Mouse (Mus musculus): ENCODE measurements at regions not wholly inside any gene's neighbourhood (a gene's known extent, or its start where the extent isn't known, plus 50 kb on each side); places are given as distances from the start of the nearest gene placed in this dataset.

DNA sequence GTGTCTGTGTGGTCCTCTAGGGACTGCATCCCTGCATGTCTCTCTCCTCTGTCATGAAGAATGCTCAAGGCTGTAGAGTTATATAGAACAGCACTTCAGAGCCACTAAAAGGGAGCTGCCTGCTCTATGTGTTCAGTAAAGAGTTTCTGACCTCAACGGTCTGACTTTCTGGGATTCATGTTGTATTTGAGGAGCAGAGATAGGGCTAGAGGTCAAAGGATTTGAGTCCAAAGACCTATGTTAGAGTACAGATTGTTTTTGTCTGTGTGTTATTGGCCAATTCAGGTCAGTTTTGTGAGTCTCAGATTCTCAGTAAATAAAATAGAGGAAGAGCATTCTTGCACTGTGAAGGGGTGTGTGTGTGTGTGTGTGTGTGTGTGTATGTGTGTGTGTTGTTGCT lies 90.0 kb upstream of the Bcl6 start:
- no peaks in the 10 kb centered on the region for H3K27me3 ChIP-seq (replicated peaks; ENCODE audit: control insufficient read depth, insufficient read depth, low read length)
- no peak overlapping the region for H3K4me3 ChIP-seq (ENCODE audit: low read depth, low read length)
- no peaks in the 10 kb centered on the region for H3K9me3 ChIP-seq (ENCODE audit: control insufficient read depth)
- H3K4me2 ChIP-seq (replicated peaks; ENCODE audit: low read depth) = no peak overlapping the region
- no peak overlapping the region for H3K27ac ChIP-seq (ENCODE audit: low read depth, low read length)
- TF ChIP-seq CTCF (IDR thresholded peaks at IDR 0.05; ENCODE audit: low read depth) = no peak
- H3K36me3 ChIP-seq (ENCODE audit: control insufficient read depth, insufficient read depth) = no peaks in the 10 kb centered on the region
- no peak for ATAC-seq
- 60% methylated on average over 1 of the region's 1 CpGs for WGBS
- 0 out of 2 replicates have a peak, but pooled peaks cover 3% of the 10 kb centered on the region for H3K4me1 ChIP-seq (replicated peaks; ENCODE audit: control insufficient read depth, insufficient read depth, low read length)
- H3K9ac ChIP-seq (ENCODE audit: low read depth, low read length) = no peak overlapping the region

DNA sequence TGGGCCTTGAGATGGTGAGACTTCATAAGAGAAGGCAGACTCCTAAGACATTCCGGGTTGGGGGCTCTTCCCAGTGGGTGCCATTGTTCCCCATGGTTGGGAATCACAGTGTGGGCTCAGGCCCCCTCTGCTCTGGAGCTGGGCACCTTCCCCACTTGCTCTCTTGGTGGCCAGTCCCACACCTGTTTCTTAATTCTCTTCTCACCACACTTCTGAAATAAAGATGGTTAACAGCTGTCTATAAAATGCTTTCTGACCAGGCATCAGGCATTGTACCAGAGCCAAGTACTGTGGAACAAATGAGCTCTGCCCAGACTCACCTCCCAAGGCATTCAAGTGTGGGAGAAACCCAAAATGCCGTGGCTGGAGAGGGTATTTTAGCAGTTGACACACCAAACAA lies 88.8 kb upstream of the Bcl6 start:
- no peaks in the 10 kb centered on the region for H3K27me3 ChIP-seq (replicated peaks; ENCODE audit: control insufficient read depth, insufficient read depth, low read length)
- H3K36me3 ChIP-seq (ENCODE audit: control insufficient read depth, insufficient read depth) = no peaks in the 10 kb centered on the region
- ATAC-seq = no peak
- no peak overlapping the region for H3K27ac ChIP-seq (ENCODE audit: low read depth, low read length)
- H3K4me2 ChIP-seq (replicated peaks; ENCODE audit: low read depth) = no peak overlapping the region
- H3K9ac ChIP-seq (ENCODE audit: low read depth, low read length) = no peak overlapping the region
- 0 out of 2 replicates have a peak, but pooled peaks cover 1% of the 10 kb centered on the region for H3K4me1 ChIP-seq (replicated peaks; ENCODE audit: control insufficient read depth, insufficient read depth, low read length)
- no peak for TF ChIP-seq CTCF (IDR thresholded peaks at IDR 0.05; ENCODE audit: low read depth)
- no peaks in the 10 kb centered on the region for H3K9me3 ChIP-seq (ENCODE audit: control insufficient read depth)
- 86% methylated on average over 2 of the region's 2 CpGs for WGBS
- H3K4me3 ChIP-seq (ENCODE audit: low read depth, low read length) = no peak overlapping the region

DNA sequence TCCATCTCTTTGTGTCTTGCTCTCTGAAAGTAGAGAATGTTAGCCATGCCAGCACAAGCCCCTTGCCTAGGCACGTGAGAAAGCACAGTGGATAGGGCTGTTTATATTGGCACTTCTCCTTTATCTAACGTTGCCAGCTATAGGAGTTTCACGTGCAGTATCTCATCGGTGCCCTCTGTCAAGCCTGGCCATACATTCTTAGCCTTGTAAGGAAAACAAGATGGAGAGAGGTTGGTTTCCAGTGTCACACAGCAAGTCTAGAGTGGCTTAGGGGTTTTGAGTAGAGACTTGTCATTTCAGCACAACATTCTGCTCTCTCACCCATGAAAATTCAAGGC lies 88.1 kb upstream of the Bcl6 start:
- no peak for ATAC-seq
- H3K9me3 ChIP-seq (ENCODE audit: control insufficient read depth) = no peaks in the 10 kb centered on the region
- no peak overlapping the region for H3K9ac ChIP-seq (ENCODE audit: low read depth, low read length)
- no peak overlapping the region for H3K27ac ChIP-seq (ENCODE audit: low read depth, low read length)
- no peaks in the 10 kb centered on the region for H3K36me3 ChIP-seq (ENCODE audit: control insufficient read depth, insufficient read depth)
- no peak for TF ChIP-seq CTCF (IDR thresholded peaks at IDR 0.05; ENCODE audit: low read depth)
- no peaks in the 10 kb centered on the region for H3K27me3 ChIP-seq (replicated peaks; ENCODE audit: control insufficient read depth, insufficient read depth, low read length)
- no peaks in the 10 kb centered on the region for H3K4me1 ChIP-seq (replicated peaks; ENCODE audit: control insufficient read depth, insufficient read depth, low read length)
- H3K4me2 ChIP-seq (replicated peaks; ENCODE audit: low read depth) = no peak overlapping the region
- H3K4me3 ChIP-seq (ENCODE audit: low read depth, low read length) = no peak overlapping the region
- WGBS = 83% methylated on average over 4 of the region's 4 CpGs

GRCm38 (mm10) chr16:24076109-24076798 lies 87.6 kb upstream of the Bcl6 start:
- H3K4me2 ChIP-seq (replicated peaks; ENCODE audit: low read depth) = no peak overlapping the region
- WGBS = 84% methylated on average over 4 of the region's 4 CpGs
- no peak for ATAC-seq
- no peaks in the 10 kb centered on the region for H3K27me3 ChIP-seq (replicated peaks; ENCODE audit: control insufficient read depth, insufficient read depth, low read length)
- H3K9me3 ChIP-seq (ENCODE audit: control insufficient read depth) = no peaks in the 10 kb centered on the region
- H3K4me1 ChIP-seq (replicated peaks; ENCODE audit: control insufficient read depth, insufficient read depth, low read length) = no peaks in the 10 kb centered on the region
- H3K27ac ChIP-seq (ENCODE audit: low read depth, low read length) = no peak overlapping the region
- H3K4me3 ChIP-seq (ENCODE audit: low read depth, low read length) = no peak overlapping the region
- no peak overlapping the region for H3K9ac ChIP-seq (ENCODE audit: low read depth, low read length)
- TF ChIP-seq CTCF (IDR thresholded peaks at IDR 0.05; ENCODE audit: low read depth) = no peak
- no peaks in the 10 kb centered on the region for H3K36me3 ChIP-seq (ENCODE audit: control insufficient read depth, insufficient read depth)

- Histone ChIP-seq H3K4me2 (replicated peaks; ENCODE audit: low read depth) (no peak overlapping the region), H3K36me3 (ENCODE audit: control insufficient read depth, insufficient read depth) (no peaks in the 10 kb centered on the region), H3K9me3 (ENCODE audit: control insufficient read depth) (no peaks in the 10 kb centered on the region), H3K9ac (ENCODE audit: low read depth, low read length) (no peak overlapping the region), H3K4me1 (replicated peaks; ENCODE audit: control insufficient read depth, insufficient read depth, low read length) (no peaks in the 10 kb centered on the region), H3K27me3 (replicated peaks; ENCODE audit: control insufficient read depth, insufficient read depth, low read length) (no peaks in the 10 kb centered on the region), H3K27ac (ENCODE audit: low read depth, low read length) (no peak overlapping the region), H3K4me3 (ENCODE audit: low read depth, low read length) (no peak overlapping the region)
- ATAC-seq = no peak
- WGBS = 81% methylated on average over 8 of the region's 8 CpGs
- TF ChIP-seq CTCF (IDR thresholded peaks at IDR 0.05; ENCODE audit: low read depth) = no peak
These were observed 85.1 kb upstream of the Bcl6 start for GRCm38 (mm10) chr16:24073613-24074244.

- no peaks in the 10 kb centered on the region for H3K9me3 ChIP-seq (ENCODE audit: control insufficient read depth)
- H3K4me3 ChIP-seq (ENCODE audit: low read depth, low read length) = no peak overlapping the region
- no peaks in the 10 kb centered on the region for H3K36me3 ChIP-seq (ENCODE audit: control insufficient read depth, insufficient read depth)
- WGBS = 84% methylated on average over 6 of the region's 6 CpGs
- ATAC-seq = no peak
- H3K4me1 ChIP-seq (replicated peaks; ENCODE audit: control insufficient read depth, insufficient read depth, low read length) = no peaks in the 10 kb centered on the region
- no peak overlapping the region for H3K4me2 ChIP-seq (replicated peaks; ENCODE audit: low read depth)
- no peaks in the 10 kb centered on the region for H3K27me3 ChIP-seq (replicated peaks; ENCODE audit: control insufficient read depth, insufficient read depth, low read length)
- H3K27ac ChIP-seq (ENCODE audit: low read depth, low read length) = no peak overlapping the region
- no peak overlapping the region for H3K9ac ChIP-seq (ENCODE audit: low read depth, low read length)
- no peak for TF ChIP-seq CTCF (IDR thresholded peaks at IDR 0.05; ENCODE audit: low read depth)
These were observed 84.4 kb upstream of the Bcl6 start for GRCm38 (mm10) chr16:24073065-24073464.

Data from intestine, postnatal 0 days (tissue).